Mouse (Mus musculus) olfactory bulb, adult 2 months (tissue): ENCODE results near the gene Fbxo3. TPM values are rescaled to one million over a fixed set of nuclear protein-coding genes. Genes with fewer than 3 reads are reported as not detected.

Experiments used
- H3K27ac ChIP-seq: fragments of 200-500 bp; 2 replicates; pipeline ENCODE4 v1.5.1; 2012; ENCODE audit warnings: low read depth, low read length; ENCODE audit not compliant: insufficient read depth
- H3K4me1 ChIP-seq: fragments of 200-500 bp; 2 replicates; pipeline ENCODE4 v1.6.1; 2012; ENCODE audit warnings: low read length; ENCODE audit not compliant: control insufficient read depth, insufficient read depth
- H3K4me3 ChIP-seq: fragments of 200-500 bp; 2 replicates; pipeline ENCODE4 v1.5.1; 2012; ENCODE audit warnings: mild to moderate bottlenecking, low read depth, low read length, moderate library complexity; ENCODE audit not compliant: insufficient read depth
- CTCF ChIP-seq: fragments of 200-500 bp; IDR thresholded peaks from 2 replicates; pipeline ENCODE4 v1.5.1; 2012; ENCODE audit warnings: low read depth, mild to moderate bottlenecking, low read length, moderate library complexity; ENCODE audit not compliant: insufficient read depth
- POLR2A ChIP-seq: fragments of 200-500 bp; IDR thresholded peaks from 2 replicates; pipeline ENCODE4 v1.6.1; 2012; ENCODE audit warnings: mild to moderate bottlenecking, low read depth, low read length, moderate library complexity; ENCODE audit not compliant: insufficient read depth
- WGBS: fragments of 180-500 bp; shearing (Covaris S2); methylation state at CpG from one replicate; pipeline ENCODE4 v1.1.7; 2018; 5-methylcytosine and 5-hydroxymethylcytosine counted together
- polyA plus RNA-seq: library from polyadenylated mRNA; stranded (reverse); fragments of >200 nt; gene quantifications from 2 replicates; pipeline ENCODE4 v1.2.4, GENCODE M21; 2012; ENCODE audit warnings: low replicate concordance; ENCODE audit not compliant: missing spikeins, insufficient read depth, insufficient read length

Gene Fbxo3
- polyA plus RNA-seq, 1 experiment: not detected

GRCm38 (mm10) chr2:104034832-104035472 is 7.4 kb downstream of the Fbxo3 start:
- H3K4me1 ChIP-seq: peaks cover 3% of the 10 kb centered on the region; the same call in 1 of the 2 replicates
- no peak for TF ChIP-seq POLR2A
- no peak for TF ChIP-seq CTCF
- no peak overlapping the region for H3K4me3 ChIP-seq
- WGBS: 30% methylated on average over 3 of the region's 3 CpGs
- H3K27ac ChIP-seq: no peak overlapping the region

- Histone ChIP-seq H3K4me3 (no peak overlapping the region), H3K4me1 (peaks cover 3% of the 10 kb centered on the region; the same call in 1 of the 2 replicates), H3K27ac (no peak overlapping the region)
- WGBS: 67% methylated on average over 6 of the region's 6 CpGs
- TF ChIP-seq POLR2A (no peak), CTCF (no peak)
Observed at GRCm38 (mm10) chr2:104035595-104035994, 8.1 kb downstream of the Fbxo3 start.

GRCm38 (mm10) chr2:104036316-104036715 is 8.8 kb downstream of the Fbxo3 start:
- no peak overlapping the region for H3K4me3 ChIP-seq
- 22% methylated on average over 3 of the region's 3 CpGs for WGBS
- TF ChIP-seq POLR2A: no peak
- no peak for TF ChIP-seq CTCF
- peaks cover 3% of the 10 kb centered on the region; the same call in 1 of the 2 replicates for H3K4me1 ChIP-seq
- H3K27ac ChIP-seq: no peak overlapping the region

- 86% methylated on average over 2 of the region's 2 CpGs for WGBS
- TF ChIP-seq CTCF (no peak), POLR2A (no peak)
- Histone ChIP-seq H3K4me3 (no peak overlapping the region), H3K27ac (no peak overlapping the region), H3K4me1 (peaks cover 3% of the 10 kb centered on the region; the same call in 1 of the 2 replicates)
Observed at GRCm38 (mm10) chr2:104038236-104038635, 10.7 kb downstream of the Fbxo3 start.

- TF ChIP-seq POLR2A: no peak
- no peak for TF ChIP-seq CTCF
- Histone ChIP-seq H3K27ac (no peak overlapping the region), H3K4me1 (peaks cover 3% of the 10 kb centered on the region; the same call in 1 of the 2 replicates), H3K4me3 (no peak overlapping the region)
- 70% methylated on average over 5 of the region's 5 CpGs for WGBS
Observed at GRCm38 (mm10) chr2:104041632-104042031, 14.1 kb downstream of the Fbxo3 start.

GRCm38 (mm10) chr2:104042766-104043165 is 15.2 kb downstream of the Fbxo3 start:
- 96% methylated on average over 15 of the region's 15 CpGs for WGBS

GRCm38 (mm10) chr2:104043624-104044478 is 16.3 kb downstream of the Fbxo3 start:
- WGBS: 70% methylated on average over 5 of the region's 5 CpGs
- no peak overlapping the region for H3K4me3 ChIP-seq
- no peak for TF ChIP-seq POLR2A
- TF ChIP-seq CTCF: no peak
- no peak overlapping the region for H3K27ac ChIP-seq
- H3K4me1 ChIP-seq: no peaks in the 10 kb centered on the region

More at GRCm38 (mm10) chr2:104042766-104043165, 15.2 kb downstream of the Fbxo3 start:
- H3K27ac ChIP-seq: no peak overlapping the region
- no peak for TF ChIP-seq POLR2A
- TF ChIP-seq CTCF: no peak
- H3K4me1 ChIP-seq: no peaks in the 10 kb centered on the region
- H3K4me3 ChIP-seq: no peak overlapping the region

GRCm38 (mm10) chr2:104044479-104045080 is 17.1 kb downstream of the Fbxo3 start:
- no peak overlapping the region for H3K27ac ChIP-seq
- TF ChIP-seq POLR2A: no peak
- TF ChIP-seq CTCF: no peak
- H3K4me1 ChIP-seq: no peaks in the 10 kb centered on the region
- H3K4me3 ChIP-seq: no peak overlapping the region
- WGBS: 88% methylated on average over 1 of the region's 1 CpGs
